Mouse (Mus musculus) limb, embryonic 11.5 days (tissue): ENCODE results near the gene Ipmk. TPM values are rescaled to one million over a fixed set of nuclear protein-coding genes. Genes with fewer than 3 reads are reported as not detected.

ENCODE experiments used
- ATAC-seq: fragments of 200-750 bp; cut with Nextera tagmentation; 2 replicates; pipeline ENCODE4 v1.8.0; 2017; ENCODE audit warnings: low read depth; ENCODE audit not compliant: insufficient number of reproducible peaks, low FRiP score, low TSS enrichment
- DNase-seq: peaks from one replicate; pipeline ENCODE4 v3.0.0-alpha.2; 2015; ENCODE audit warnings: low spot score
- H3K27ac ChIP-seq: fragments of 300-500 bp; sonication (generic); replicated peaks from 2 replicates; pipeline ENCODE4 v1.5.1; 2014; ENCODE audit warnings: low read depth, mild to moderate bottlenecking, low read length
- H3K27me3 ChIP-seq: fragments of 300-500 bp; sonication (generic); 2 replicates; pipeline ENCODE4 v1.6.1; 2014; ENCODE audit warnings: mild to moderate bottlenecking, low read length, mixed read lengths; ENCODE audit not compliant: control insufficient read depth, insufficient read depth
- H3K36me3 ChIP-seq: fragments of 300-500 bp; sonication (generic); 2 replicates; pipeline ENCODE4 v1.6.1; 2014; ENCODE audit warnings: mild to moderate bottlenecking, low read length, moderate library complexity, mixed read lengths; ENCODE audit not compliant: control insufficient read depth, insufficient read depth
- H3K4me1 ChIP-seq: fragments of 300-500 bp; sonication (generic); 2 replicates; pipeline ENCODE4 v1.6.1; 2014; ENCODE audit warnings: low read length, mixed read lengths; ENCODE audit not compliant: control insufficient read depth, insufficient read depth
- H3K4me2 ChIP-seq: fragments of 300-500 bp; sonication (generic); 2 replicates; pipeline ENCODE4 v1.6.1; 2014; ENCODE audit warnings: low read depth, mild to moderate bottlenecking, moderate library complexity; ENCODE audit not compliant: severe bottlenecking
- H3K4me3 ChIP-seq: fragments of 300-500 bp; sonication (generic); 2 replicates; pipeline ENCODE4 v1.5.1; 2014; ENCODE audit warnings: low read depth, low read length
- H3K9ac ChIP-seq: fragments of 300-500 bp; sonication (generic); 2 replicates; pipeline ENCODE4 v1.6.1; 2014; ENCODE audit warnings: mild to moderate bottlenecking, low read length
- H3K9me3 ChIP-seq: fragments of 300-500 bp; sonication (generic); 2 replicates; pipeline ENCODE4 v1.6.1; 2016; ENCODE audit warnings: low read length; ENCODE audit not compliant: control insufficient read depth
- WGBS: fragments of 180-500 bp; shearing (Covaris S2); extraction: QIAGEN DNeasy Blood & Tissue Kit; methylation state at CpG from one replicate; pipeline ENCODE4 v1.1.7; 2014; 5-methylcytosine and 5-hydroxymethylcytosine counted together
- polyA plus RNA-seq: library from polyadenylated mRNA; unstranded; fragments of >200 nt; fragmentation: Nextera tagmentation; extraction: Ambion mirVana; gene quantifications from 2 replicates; pipeline ENCODE4 v1.2.1, GENCODE M21; 2014

Ipmk gene
- polyA plus RNA-seq, 1 experiment from 2014 or later = 20.9 TPM

GRCm38 (mm10) chr10:71400818-71401646 is 53.5 kb downstream of the Ipmk start:
- Histone ChIP-seq H3K27me3 (no peaks in the 10 kb centered on the region), H3K36me3 (no peaks in the 10 kb centered on the region), H3K9ac (no peak overlapping the region), H3K4me1 (no peaks in the 10 kb centered on the region), H3K4me2 (no peak overlapping the region), H3K4me3 (no peak overlapping the region), H3K9me3 (no peaks in the 10 kb centered on the region), H3K27ac (no peak overlapping the region)
- 67% methylated on average over 13 of the region's 13 CpGs for WGBS
- DNase-seq (no peak), ATAC-seq (no peak)

DNA sequence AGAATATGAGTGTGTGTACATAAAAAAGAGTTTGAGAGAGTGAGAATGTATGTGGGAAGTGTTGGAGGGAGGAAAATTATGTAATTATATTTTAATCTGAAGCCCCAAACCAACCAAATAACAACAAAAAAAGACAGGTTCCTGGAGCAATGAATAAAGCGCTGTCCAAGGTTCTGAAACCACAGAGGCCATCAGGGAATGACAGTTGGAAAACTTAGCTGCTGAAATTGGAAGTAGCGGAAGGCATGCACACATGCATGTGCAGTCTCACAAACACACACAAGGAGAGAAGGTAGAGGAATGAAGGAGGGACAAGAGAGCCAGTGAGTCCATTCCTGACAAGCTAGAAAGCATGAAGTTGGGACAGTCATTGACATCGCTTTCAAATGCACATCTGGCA is 56.1 kb downstream of the Ipmk start:
- 68% methylated on average over 3 of the region's 3 CpGs for WGBS
- Histone ChIP-seq H3K4me2 (no peak overlapping the region), H3K9ac (no peak overlapping the region), H3K9me3 (no peaks in the 10 kb centered on the region), H3K4me1 (no peaks in the 10 kb centered on the region), H3K36me3 (no peaks in the 10 kb centered on the region), H3K27ac (no peak overlapping the region), H3K27me3 (no peaks in the 10 kb centered on the region), H3K4me3 (no peak overlapping the region)
- DNase-seq (peak; percentile 48), ATAC-seq (no peak)

- H3K9ac ChIP-seq = no peak overlapping the region
- H3K9me3 ChIP-seq = no peaks in the 10 kb centered on the region
- DNase-seq (no peak), ATAC-seq (no peak)
- 80% methylated on average over 5 of the region's 5 CpGs for WGBS
- no peaks in the 10 kb centered on the region for H3K36me3 ChIP-seq
- no peaks in the 10 kb centered on the region for H3K4me1 ChIP-seq
- no peak overlapping the region for H3K4me2 ChIP-seq
- H3K27me3 ChIP-seq = no peaks in the 10 kb centered on the region
- no peak overlapping the region for H3K4me3 ChIP-seq
- no peak overlapping the region for H3K27ac ChIP-seq
Observed at GRCm38 (mm10) chr10:71405523-71406217, 58.1 kb downstream of the Ipmk start.

DNA sequence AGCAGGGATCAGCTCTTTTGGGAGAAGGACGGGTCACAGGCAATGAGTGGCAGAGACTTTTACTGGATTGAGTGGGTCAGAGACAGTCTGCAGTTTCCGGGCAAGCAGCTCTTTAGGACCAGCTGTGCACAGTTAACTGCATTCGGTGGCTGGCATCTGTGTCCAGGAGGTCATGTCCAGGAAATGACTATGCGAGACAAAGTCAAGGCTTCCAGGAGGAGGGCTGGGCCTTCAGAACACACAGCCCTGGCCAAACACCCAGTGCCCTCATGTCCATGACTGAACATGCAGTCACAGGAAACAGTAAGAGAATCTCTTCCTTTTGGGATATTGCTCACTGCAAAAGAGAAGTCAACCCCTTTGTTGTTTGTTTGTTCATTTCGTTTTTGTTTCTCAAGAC is 62.4 kb downstream of the Ipmk start:
- ATAC-seq (no peak), DNase-seq (no peak)
- no peaks in the 10 kb centered on the region for H3K4me1 ChIP-seq
- no peak overlapping the region for H3K4me2 ChIP-seq
- 79% methylated on average over 5 of the region's 5 CpGs for WGBS
- H3K9me3 ChIP-seq = no peaks in the 10 kb centered on the region
- no peak overlapping the region for H3K4me3 ChIP-seq
- H3K36me3 ChIP-seq = no peaks in the 10 kb centered on the region
- no peak overlapping the region for H3K27ac ChIP-seq
- no peak overlapping the region for H3K9ac ChIP-seq
- H3K27me3 ChIP-seq = no peaks in the 10 kb centered on the region

GRCm38 (mm10) chr10:71413401-71413800 is 65.8 kb downstream of the Ipmk start:
- no peaks in the 10 kb centered on the region for H3K9me3 ChIP-seq
- H3K4me3 ChIP-seq = no peak overlapping the region
- DNase-seq (no peak), ATAC-seq (no peak)
- no peak overlapping the region for H3K27ac ChIP-seq
- WGBS = 82% methylated on average over 12 of the region's 12 CpGs
- no peaks in the 10 kb centered on the region for H3K4me1 ChIP-seq
- no peak overlapping the region for H3K4me2 ChIP-seq
- no peaks in the 10 kb centered on the region for H3K27me3 ChIP-seq
- no peaks in the 10 kb centered on the region for H3K36me3 ChIP-seq
- no peak overlapping the region for H3K9ac ChIP-seq

DNA sequence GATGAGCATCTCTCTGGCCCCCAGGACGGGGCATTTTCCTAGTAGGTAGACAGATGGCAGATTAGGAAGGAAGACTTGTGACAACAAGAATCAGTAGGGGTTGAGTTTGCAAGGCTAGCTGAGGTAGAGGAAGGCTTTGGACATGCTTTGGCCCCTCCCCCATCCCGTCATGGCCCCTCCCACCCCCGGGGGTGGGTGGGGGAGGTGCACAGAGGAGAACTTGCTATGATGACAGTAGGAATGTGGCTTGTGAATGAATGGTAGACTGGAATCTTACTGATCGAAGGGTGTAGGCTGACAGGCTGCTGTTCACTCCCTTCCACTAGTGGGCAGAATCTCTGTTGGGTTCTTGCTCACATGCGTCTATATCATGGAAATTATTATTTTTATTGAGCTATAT is 74.0 kb downstream of the Ipmk start:
- Histone ChIP-seq H3K4me1 (no peaks in the 10 kb centered on the region), H3K27me3 (no peaks in the 10 kb centered on the region), H3K9me3 (no peaks in the 10 kb centered on the region), H3K36me3 (no peaks in the 10 kb centered on the region), H3K9ac (no peak overlapping the region), H3K27ac (no peak overlapping the region), H3K4me3 (no peak overlapping the region), H3K4me2 (no peak overlapping the region)
- ATAC-seq (no peak), DNase-seq (no peak)
- 63% methylated on average over 5 of the region's 5 CpGs for WGBS

GRCm38 (mm10) chr10:71422047-71423037 is 74.8 kb downstream of the Ipmk start:
- H3K36me3 ChIP-seq = no peaks in the 10 kb centered on the region
- H3K9me3 ChIP-seq = no peaks in the 10 kb centered on the region
- no peak for ATAC-seq
- H3K9ac ChIP-seq = no peak overlapping the region
- 46% methylated on average over 14 of the region's 14 CpGs for WGBS
- no peak overlapping the region for H3K4me2 ChIP-seq
- no peak overlapping the region for H3K27ac ChIP-seq
- H3K4me1 ChIP-seq = no peaks in the 10 kb centered on the region
- DNase-seq = peak; percentile 86
- no peaks in the 10 kb centered on the region for H3K27me3 ChIP-seq
- no peak overlapping the region for H3K4me3 ChIP-seq

DNA sequence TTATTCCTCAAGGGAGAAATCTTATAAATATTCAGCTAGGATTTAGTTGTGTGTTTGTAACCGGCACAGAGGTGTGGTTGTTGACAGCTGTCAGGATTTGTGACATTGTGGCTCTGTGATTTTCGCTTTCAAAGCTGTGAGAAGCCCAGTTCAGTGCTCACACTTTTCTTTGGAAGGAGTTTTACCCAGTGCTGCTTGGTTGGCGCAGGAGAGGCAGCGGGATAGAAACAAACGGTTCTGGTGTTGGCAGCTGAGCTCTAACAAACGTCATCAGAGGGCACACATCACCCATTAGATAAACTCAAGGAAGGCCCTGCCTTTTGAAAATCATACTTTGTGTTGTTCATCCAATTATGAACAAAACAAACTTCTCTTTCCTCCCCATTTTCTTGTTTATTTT is 79.2 kb downstream of the Ipmk start:
- no peaks in the 10 kb centered on the region for H3K27me3 ChIP-seq
- H3K9me3 ChIP-seq = no peaks in the 10 kb centered on the region
- ATAC-seq (no peak), DNase-seq (no peak)
- H3K36me3 ChIP-seq = no peaks in the 10 kb centered on the region
- no peak overlapping the region for H3K4me3 ChIP-seq
- H3K27ac ChIP-seq = no peak overlapping the region
- H3K4me2 ChIP-seq = no peak overlapping the region
- H3K9ac ChIP-seq = no peak overlapping the region
- WGBS = 75% methylated on average over 6 of the region's 6 CpGs
- H3K4me1 ChIP-seq = no peaks in the 10 kb centered on the region
